Mouse (Mus musculus): ENCODE measurements around the gene Arhgap18. TPM values are rescaled to one million over a fixed set of nuclear protein-coding genes. Genes with fewer than 3 reads are reported as not detected.

Arhgap18 gene
- polyA plus RNA-seq, 1 experiment = 2.3 TPM

- no peak for TF ChIP-seq POLR2A (IDR thresholded peaks at IDR 0.05; ENCODE audit: control insufficient read depth, extremely low read depth, insufficient read depth, low read length, poor library complexity)
- no peak for TF ChIP-seq CTCF (IDR thresholded peaks at IDR 0.05; ENCODE audit: borderline replicate concordance, control insufficient read depth, extremely low read depth, insufficient read depth, low read length, poor library complexity)
- DNase-seq = no peak
- H3K27me3 ChIP-seq (ENCODE audit: control insufficient read depth, insufficient read depth, low read length) = no peaks in the 10 kb centered on the region
- no peak overlapping the region for H3K27ac ChIP-seq (ENCODE audit: control insufficient read depth, insufficient read depth, low read length)
- H3K4me1 ChIP-seq (replicated peaks; ENCODE audit: control insufficient read depth, insufficient read depth, low read length) = no peaks in the 10 kb centered on the region
- H3K4me3 ChIP-seq (ENCODE audit: control insufficient read depth, insufficient read depth, low read length) = no peak overlapping the region
- 86% methylated on average over 9 of the region's 9 CpGs for WGBS
- H3K36me3 ChIP-seq (ENCODE audit: control insufficient read depth, insufficient read depth, low read length) = no peaks in the 10 kb centered on the region
Observed at GRCm38 (mm10) chr10:26761991-26762903, 9.0 kb downstream of the Arhgap18 start.

DNA sequence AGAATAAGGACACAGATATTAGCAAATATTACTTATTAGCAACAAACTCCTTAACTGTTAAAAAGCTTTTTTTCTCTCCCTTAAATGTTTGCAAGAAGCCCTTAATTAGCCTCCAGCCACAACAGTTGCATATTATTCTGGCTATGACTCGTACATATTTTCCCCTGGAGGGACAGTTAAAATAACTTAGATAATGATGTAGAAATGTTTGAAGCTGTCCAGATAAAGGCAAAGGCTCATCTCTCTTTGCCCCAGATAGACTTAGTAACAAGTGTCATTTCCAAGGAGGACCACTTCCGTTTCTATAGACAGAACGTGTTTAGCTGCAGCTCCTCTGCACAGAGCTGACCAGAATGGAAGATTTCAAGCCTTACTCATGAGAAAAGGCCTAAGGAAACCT lies 14.0 kb downstream of the Arhgap18 start:
- 92% methylated on average over 3 of the region's 3 CpGs for WGBS
- no peak for TF ChIP-seq POLR2A (IDR thresholded peaks at IDR 0.05; ENCODE audit: control insufficient read depth, extremely low read depth, insufficient read depth, low read length, poor library complexity)
- no peak for TF ChIP-seq CTCF (IDR thresholded peaks at IDR 0.05; ENCODE audit: borderline replicate concordance, control insufficient read depth, extremely low read depth, insufficient read depth, low read length, poor library complexity)
- Histone ChIP-seq H3K27ac (ENCODE audit: control insufficient read depth, insufficient read depth, low read length) (no peak overlapping the region), H3K27me3 (ENCODE audit: control insufficient read depth, insufficient read depth, low read length) (no peaks in the 10 kb centered on the region), H3K4me3 (ENCODE audit: control insufficient read depth, insufficient read depth, low read length) (no peak overlapping the region), H3K36me3 (ENCODE audit: control insufficient read depth, insufficient read depth, low read length) (no peaks in the 10 kb centered on the region), H3K4me1 (replicated peaks; ENCODE audit: control insufficient read depth, insufficient read depth, low read length) (no peaks in the 10 kb centered on the region)
- DNase-seq = no peak

GRCm38 (mm10) chr10:26768943-26769342 lies 15.7 kb downstream of the Arhgap18 start:
- Histone ChIP-seq H3K36me3 (ENCODE audit: control insufficient read depth, insufficient read depth, low read length) (no peaks in the 10 kb centered on the region), H3K27ac (ENCODE audit: control insufficient read depth, insufficient read depth, low read length) (no peak overlapping the region), H3K4me3 (ENCODE audit: control insufficient read depth, insufficient read depth, low read length) (no peak overlapping the region), H3K4me1 (replicated peaks; ENCODE audit: control insufficient read depth, insufficient read depth, low read length) (peaks cover 3% of the 10 kb centered on the region), H3K27me3 (ENCODE audit: control insufficient read depth, insufficient read depth, low read length) (no peaks in the 10 kb centered on the region)
- TF ChIP-seq POLR2A (IDR thresholded peaks at IDR 0.05; ENCODE audit: control insufficient read depth, extremely low read depth, insufficient read depth, low read length, poor library complexity) (no peak), CTCF (IDR thresholded peaks at IDR 0.05; ENCODE audit: borderline replicate concordance, control insufficient read depth, extremely low read depth, insufficient read depth, low read length, poor library complexity) (no peak)
- no peak for DNase-seq
- 86% methylated on average over 2 of the region's 2 CpGs for WGBS

- H3K36me3 ChIP-seq (ENCODE audit: control insufficient read depth, insufficient read depth, low read length) = no peaks in the 10 kb centered on the region
- TF ChIP-seq POLR2A (IDR thresholded peaks at IDR 0.05; ENCODE audit: control insufficient read depth, extremely low read depth, insufficient read depth, low read length, poor library complexity) (no peak), CTCF (IDR thresholded peaks at IDR 0.05; ENCODE audit: borderline replicate concordance, control insufficient read depth, extremely low read depth, insufficient read depth, low read length, poor library complexity) (no peak)
- peaks cover 3% of the 10 kb centered on the region for H3K4me1 ChIP-seq (replicated peaks; ENCODE audit: control insufficient read depth, insufficient read depth, low read length)
- H3K4me3 ChIP-seq (ENCODE audit: control insufficient read depth, insufficient read depth, low read length) = no peak overlapping the region
- H3K27me3 ChIP-seq (ENCODE audit: control insufficient read depth, insufficient read depth, low read length) = no peaks in the 10 kb centered on the region
- 96% methylated on average over 8 of the region's 8 CpGs for WGBS
- DNase-seq = no peak
- no peak overlapping the region for H3K27ac ChIP-seq (ENCODE audit: control insufficient read depth, insufficient read depth, low read length)
Observed at GRCm38 (mm10) chr10:26770035-26770434, 16.8 kb downstream of the Arhgap18 start.

- Histone ChIP-seq H3K4me3 (ENCODE audit: control insufficient read depth, insufficient read depth, low read length) (peak overlapping the region; percentile 69), H3K27me3 (ENCODE audit: control insufficient read depth, insufficient read depth, low read length) (no peaks in the 10 kb centered on the region), H3K27ac (ENCODE audit: control insufficient read depth, insufficient read depth, low read length) (peak overlapping the region; percentile 42), H3K36me3 (ENCODE audit: control insufficient read depth, insufficient read depth, low read length) (no peaks in the 10 kb centered on the region), H3K4me1 (replicated peaks; ENCODE audit: control insufficient read depth, insufficient read depth, low read length) (peaks cover 3% of the 10 kb centered on the region)
- peak; percentile 75 for DNase-seq
- TF ChIP-seq CTCF (IDR thresholded peaks at IDR 0.05; ENCODE audit: borderline replicate concordance, control insufficient read depth, extremely low read depth, insufficient read depth, low read length, poor library complexity) = no peak; the same call in 1 of the 2 replicates
- TF ChIP-seq POLR2A (IDR thresholded peaks at IDR 0.05; ENCODE audit: control insufficient read depth, extremely low read depth, insufficient read depth, low read length, poor library complexity) = no peak
- 7% methylated on average over 15 of the region's 15 CpGs for WGBS
Observed at GRCm38 (mm10) chr10:26771938-26772623, 18.9 kb downstream of the Arhgap18 start.
